ENCODE assay signal across 8 mouse cellular contexts in the genomic region with DNA sequence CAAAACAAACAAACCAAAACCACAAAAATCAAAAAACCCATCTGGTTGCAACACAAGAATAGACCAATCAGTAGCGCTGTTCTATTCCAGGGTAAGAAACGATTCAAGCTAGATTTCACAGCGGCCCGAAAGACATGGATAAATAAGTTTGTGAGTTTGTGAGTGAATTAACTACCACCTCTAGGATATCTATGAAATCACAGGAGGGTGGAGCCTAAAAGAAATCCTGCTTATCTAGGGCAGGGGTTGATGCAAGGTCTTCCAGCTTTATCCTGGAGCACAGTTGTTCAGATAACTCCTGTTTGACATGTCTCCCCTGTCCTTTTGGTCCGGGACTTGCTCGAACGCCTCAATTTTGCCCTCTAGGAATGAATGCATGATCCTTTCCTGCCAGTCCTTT. TPM values are rescaled to one million over a fixed set of nuclear protein-coding genes. Genes with fewer than 3 reads are reported as not detected.
DNase-seq lines count a peak whose midpoint lies in the region; ATAC-seq and TF ChIP-seq lines count a peak whose summit lies in the region.

No protein-coding gene starts in this region.

- no peaks in the 10 kb centered on the region for H3K9me3 ChIP-seq in kidney, postnatal 0 days (replicated peaks; ENCODE audit: low read length)
- no peaks in the 10 kb centered on the region for H3K9me3 ChIP-seq in embryonic facial prominence, embryonic 10.5 days
- H3K9me3 ChIP-seq in hindbrain, postnatal 0 days (ENCODE audit: low read length) = no peaks in the 10 kb centered on the region
- H3K9me3 ChIP-seq in midbrain, postnatal 0 days (ENCODE audit: low read length) = no peaks in the 10 kb centered on the region

- H3K9ac ChIP-seq in kidney, postnatal 0 days (ENCODE audit: low read depth, low read length) = peak overlapping the region; percentile 52; the same call in 1 of the 2 replicates
- peak overlapping the region; percentile 67 for H3K9ac ChIP-seq in hindbrain, postnatal 0 days (replicated peaks; ENCODE audit: low read length)
- H3K9ac ChIP-seq in midbrain, postnatal 0 days (replicated peaks; ENCODE audit: low read length, poor library complexity, severe bottlenecking) = peak overlapping the region; percentile 45

- peak overlapping the region; percentile 73 for H3K4me2 ChIP-seq in kidney, postnatal 0 days (ENCODE audit: low read length)
- peak overlapping the region; percentile 93 for H3K4me2 ChIP-seq in hindbrain, postnatal 0 days (ENCODE audit: low read depth, low read length)
- H3K4me2 ChIP-seq in midbrain, postnatal 0 days (ENCODE audit: low read depth, low read length, poor library complexity, severe bottlenecking) = peak overlapping the region; percentile 84

- no peak for TF ChIP-seq CTCF in kidney, postnatal 0 days (IDR thresholded peaks at IDR 0.05; ENCODE audit: low read depth)
- no peak for TF ChIP-seq CTCF in hindbrain, postnatal 0 days (IDR thresholded peaks at IDR 0.05; ENCODE audit: low read depth)
- TF ChIP-seq CTCF in midbrain, postnatal 0 days (IDR thresholded peaks at IDR 0.05) = peak; percentile 20; the same call in 1 of the 2 replicates

- H3K4me1 ChIP-seq in kidney, postnatal 0 days (replicated peaks; ENCODE audit: insufficient read depth, low read length) = peaks cover 26% of the 10 kb centered on the region
- H3K4me1 ChIP-seq in embryonic facial prominence, embryonic 10.5 days = peaks cover 27% of the 10 kb centered on the region
- H3K4me1 ChIP-seq in hindbrain, postnatal 0 days (ENCODE audit: insufficient read depth, low read length) = peaks cover 19% of the 10 kb centered on the region
- peaks cover 16% of the 10 kb centered on the region; the same call in 1 of the 2 replicates for H3K4me1 ChIP-seq in midbrain, postnatal 0 days (ENCODE audit: insufficient read depth, low read length)

- no peaks in the 10 kb centered on the region for H3K36me3 ChIP-seq in kidney, postnatal 0 days (ENCODE audit: insufficient read depth, low read length)
- 0 out of 2 replicates have a peak, but pooled peaks cover 3% of the 10 kb centered on the region for H3K36me3 ChIP-seq in embryonic facial prominence, embryonic 10.5 days (replicated peaks)
- no peaks in the 10 kb centered on the region for H3K36me3 ChIP-seq in hindbrain, postnatal 0 days (ENCODE audit: insufficient read depth, low read length)
- H3K36me3 ChIP-seq in midbrain, postnatal 0 days (ENCODE audit: insufficient read depth, low read length) = no peaks in the 10 kb centered on the region

- WGBS in kidney, postnatal 0 days = 30% methylated on average over 7 of the region's 7 CpGs
- 27% methylated on average over 7 of the region's 7 CpGs for WGBS in embryonic facial prominence, embryonic 10.5 days
- 26% methylated on average over 7 of the region's 7 CpGs for WGBS in hindbrain, postnatal 0 days
- WGBS in midbrain, postnatal 0 days = 25% methylated on average over 7 of the region's 7 CpGs

- no peak for DNase-seq in kidney, postnatal 0 days (ENCODE audit: low spot score)
- no peak for DNase-seq in kidney, postnatal 4 days
- DNase-seq in embryonic facial prominence, embryonic 10.5 days (ENCODE audit: low spot score) = no peak
- DNase-seq in hindbrain, postnatal 0 days (ENCODE audit: low spot score) = peak; percentile 49
- peak; percentile 47 for DNase-seq in midbrain, postnatal 0 days (ENCODE audit: low spot score)
- no peak for DNase-seq in T-cell, adult 2 months (ENCODE audit: low spot score)
- no peak for DNase-seq in right cerebral cortex, postnatal 14 days
- no peak for DNase-seq in right cerebral cortex, postnatal 4 days

- H3K4me3 ChIP-seq in kidney, postnatal 0 days (replicated peaks; ENCODE audit: low read depth, low read length) = peak overlapping the region; percentile 55
- H3K4me3 ChIP-seq in embryonic facial prominence, embryonic 10.5 days = peak overlapping the region; percentile 69
- H3K4me3 ChIP-seq in hindbrain, postnatal 0 days (ENCODE audit: low read length) = peak overlapping the region; percentile 77
- H3K4me3 ChIP-seq in midbrain, postnatal 0 days (ENCODE audit: low read depth, low read length) = peak overlapping the region; percentile 45

- H3K27me3 ChIP-seq in kidney, postnatal 0 days (ENCODE audit: insufficient read depth, low read length) = no peaks in the 10 kb centered on the region
- H3K27me3 ChIP-seq in embryonic facial prominence, embryonic 10.5 days (replicated peaks; ENCODE audit: low read depth, poor library complexity, severe bottlenecking) = no peaks in the 10 kb centered on the region
- H3K27me3 ChIP-seq in hindbrain, postnatal 0 days (ENCODE audit: insufficient read depth, low read length) = no peaks in the 10 kb centered on the region
- no peaks in the 10 kb centered on the region for H3K27me3 ChIP-seq in midbrain, postnatal 0 days (ENCODE audit: insufficient read depth, low read length)

- H3K27ac ChIP-seq in kidney, postnatal 0 days = peak overlapping the region; percentile 81; the same call in 1 of the 2 replicates
- H3K27ac ChIP-seq in embryonic facial prominence, embryonic 10.5 days (replicated peaks) = peak overlapping the region; percentile 81
- peak overlapping the region; percentile 83 for H3K27ac ChIP-seq in hindbrain, postnatal 0 days
- H3K27ac ChIP-seq in midbrain, postnatal 0 days (ENCODE audit: low read depth, low read length) = peak overlapping the region; percentile 83

- no peak for ATAC-seq in kidney, postnatal 0 days (replicated peaks; ENCODE audit: low FRiP score, low read depth)
- peak; percentile 1; the same call in 1 of the 2 replicates for ATAC-seq in hindbrain, postnatal 0 days
- peak; percentile 21; the same call in 1 of the 2 replicates for ATAC-seq in midbrain, postnatal 0 days (ENCODE audit: low FRiP score)

RNA-seq across cellular contexts. Expression of a gene that starts 0.5 kb away (rescaled TPM):
- 100 and 104 TPM in 2 replicates for polyA plus RNA-seq in kidney, postnatal 0 days (2015; fragmentation: Nextera tagmentation; extraction: Ambion mirVana)
- polyA plus RNA-seq in embryonic facial prominence, embryonic 10.5 days (2016; fragmentation: Nextera tagmentation; extraction: Ambion mirVana) = 44.1 and 45.3 TPM in 2 replicates
- 50.5 and 53.1 TPM in 2 replicates for total RNA-seq in hindbrain, postnatal 0 days (2014; rRNA removed)
- 47.4 and 49.3 TPM in 2 replicates for polyA plus RNA-seq in hindbrain, postnatal 0 days (2015; fragmentation: Nextera tagmentation; extraction: Ambion mirVana)
- 34.5 and 47.4 TPM in 2 replicates for total RNA-seq in midbrain, postnatal 0 days (2014; rRNA removed)
- 41.1 and 41.2 TPM in 2 replicates for polyA plus RNA-seq in midbrain, postnatal 0 days (2015; fragmentation: Nextera tagmentation; extraction: Ambion mirVana)

RNA-seq across cellular contexts. Expression of a gene that starts 7.7 kb away (rescaled TPM):
- 34.5 and 35.9 TPM in 2 replicates for polyA plus RNA-seq in kidney, postnatal 0 days (2015; fragmentation: Nextera tagmentation; extraction: Ambion mirVana)
- 58.7 and 61.7 TPM in 2 replicates for polyA plus RNA-seq in embryonic facial prominence, embryonic 10.5 days (2016; fragmentation: Nextera tagmentation; extraction: Ambion mirVana)
- total RNA-seq in hindbrain, postnatal 0 days (2014; rRNA removed) = 67.9 and 78.6 TPM in 2 replicates
- 61.5 and 64.6 TPM in 2 replicates for polyA plus RNA-seq in hindbrain, postnatal 0 days (2015; fragmentation: Nextera tagmentation; extraction: Ambion mirVana)
- total RNA-seq in midbrain, postnatal 0 days (2014; rRNA removed) = 60.5 and 71.9 TPM in 2 replicates
- polyA plus RNA-seq in midbrain, postnatal 0 days (2015; fragmentation: Nextera tagmentation; extraction: Ambion mirVana) = 57.2 and 61.2 TPM in 2 replicates

RNA-seq across cellular contexts. Expression of a gene that starts 22.9 kb away (rescaled TPM):
- polyA plus RNA-seq in kidney, postnatal 0 days (2015; fragmentation: Nextera tagmentation; extraction: Ambion mirVana) = 13.6 and 15.1 TPM in 2 replicates
- 17.1 and 17.7 TPM in 2 replicates for polyA plus RNA-seq in embryonic facial prominence, embryonic 10.5 days (2016; fragmentation: Nextera tagmentation; extraction: Ambion mirVana)
- 14.6 and 21.5 TPM in 2 replicates for total RNA-seq in hindbrain, postnatal 0 days (2014; rRNA removed)
- polyA plus RNA-seq in hindbrain, postnatal 0 days (2015; fragmentation: Nextera tagmentation; extraction: Ambion mirVana) = 22.2 and 23.2 TPM in 2 replicates
- 20.6 and 29.7 TPM in 2 replicates for total RNA-seq in midbrain, postnatal 0 days (2014; rRNA removed)
- polyA plus RNA-seq in midbrain, postnatal 0 days (2015; fragmentation: Nextera tagmentation; extraction: Ambion mirVana) = 24.8 and 25.6 TPM in 2 replicates

RNA-seq across cellular contexts. Expression of a gene that starts 29.0 kb away (rescaled TPM):
- 8.0 and 8.4 TPM in 2 replicates for polyA plus RNA-seq in kidney, postnatal 0 days (2015; fragmentation: Nextera tagmentation; extraction: Ambion mirVana)
- polyA plus RNA-seq in embryonic facial prominence, embryonic 10.5 days (2016; fragmentation: Nextera tagmentation; extraction: Ambion mirVana) = 13.3 and 16.4 TPM in 2 replicates
- total RNA-seq in hindbrain, postnatal 0 days (2014; rRNA removed) = 21.1 and 27.3 TPM in 2 replicates
- polyA plus RNA-seq in hindbrain, postnatal 0 days (2015; fragmentation: Nextera tagmentation; extraction: Ambion mirVana) = 18.5 and 21.0 TPM in 2 replicates
- total RNA-seq in midbrain, postnatal 0 days (2014; rRNA removed) = 18.9 and 23.3 TPM in 2 replicates
- 17.4 and 19.9 TPM in 2 replicates for polyA plus RNA-seq in midbrain, postnatal 0 days (2015; fragmentation: Nextera tagmentation; extraction: Ambion mirVana)

RNA-seq across cellular contexts. Expression of a gene that starts 39.2 kb away (rescaled TPM):
- polyA plus RNA-seq in kidney, postnatal 0 days (2015; fragmentation: Nextera tagmentation; extraction: Ambion mirVana) = 1,314 and 1,348 TPM in 2 replicates
- 664 and 702 TPM in 2 replicates for polyA plus RNA-seq in embryonic facial prominence, embryonic 10.5 days (2016; fragmentation: Nextera tagmentation; extraction: Ambion mirVana)
- total RNA-seq in hindbrain, postnatal 0 days (2014; rRNA removed) = 212 and 237 TPM in 2 replicates
- 1,238 and 1,244 TPM in 2 replicates for polyA plus RNA-seq in hindbrain, postnatal 0 days (2015; fragmentation: Nextera tagmentation; extraction: Ambion mirVana)
- total RNA-seq in midbrain, postnatal 0 days (2014; rRNA removed) = 250 and 266 TPM in 2 replicates
- polyA plus RNA-seq in midbrain, postnatal 0 days (2015; fragmentation: Nextera tagmentation; extraction: Ambion mirVana) = 1,115 and 1,120 TPM in 2 replicates

Comparison
In these comparisons a context has a peak if more than half of its experiments do, and no peak if none do; other contexts are left out.
1. DNase-seq: peak in hindbrain, postnatal 0 days (single experiment) and midbrain, postnatal 0 days (single experiment); none in kidney, postnatal 0 days (single experiment), kidney, postnatal 4 days (0 of 2), embryonic facial prominence, embryonic 10.5 days (single experiment), T-cell, adult 2 months (single experiment), right cerebral cortex, postnatal 14 days (single experiment) and right cerebral cortex, postnatal 4 days (single experiment).
2. Peak in every context shown above with its lines, with median percentiles within 50 percentile points of each other: H3K27ac ChIP-seq, H3K4me2 ChIP-seq, H3K4me3 ChIP-seq and H3K9ac ChIP-seq.